9 mouse cellular contexts compared by ENCODE assay signal in the genomic region with DNA sequence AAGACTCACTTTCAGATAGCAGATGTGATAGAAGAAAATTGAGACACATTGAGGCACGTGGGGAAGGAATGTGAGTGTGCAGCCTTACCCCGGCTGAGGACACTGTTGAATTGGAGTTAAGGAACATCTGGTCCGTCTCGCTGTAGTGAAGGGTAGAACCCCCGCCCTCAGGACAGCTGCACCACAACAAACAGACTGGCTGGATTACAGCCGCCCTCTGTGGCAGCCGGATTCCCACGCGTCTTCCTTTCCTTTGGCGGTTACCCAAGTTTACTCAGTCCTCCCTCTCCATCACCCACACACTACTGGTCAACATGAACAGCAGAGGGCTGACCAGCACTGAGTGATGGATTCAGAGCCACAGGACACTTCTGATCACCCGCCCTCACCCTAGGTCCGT.
DNase-seq lines count a peak whose midpoint lies in the region; ATAC-seq and TF ChIP-seq lines count a peak whose summit lies in the region.
"Had no signal": no experiment of that assay in that cellular context is flagged by ENCODE, and none has a peak within 500 bp of the region (broad histone marks: within the 10 kb centered on the region; RNA-seq: fewer than 3 reads in every experiment).

No protein-coding gene starts in this region.

- no peak overlapping the region for H3K9ac ChIP-seq in kidney, embryonic 15.5 days
- H3K9ac ChIP-seq in hindbrain, postnatal 0 days (replicated peaks; ENCODE audit: low read length) = no peak overlapping the region
- H3K9ac ChIP-seq: forebrain, embryonic 12.5 days had no signal

- TF ChIP-seq CTCF in hindbrain, postnatal 0 days (IDR thresholded peaks at IDR 0.05; ENCODE audit: low read depth) = no peak

- H3K4me2 ChIP-seq in kidney, embryonic 15.5 days = no peak overlapping the region
- H3K4me2 ChIP-seq in hindbrain, postnatal 0 days (ENCODE audit: low read depth, low read length) = no peak overlapping the region
- H3K4me2 ChIP-seq: forebrain, embryonic 12.5 days had no signal

- no peaks in the 10 kb centered on the region for H3K27me3 ChIP-seq in kidney, embryonic 15.5 days
- no peaks in the 10 kb centered on the region for H3K27me3 ChIP-seq in hindbrain, postnatal 0 days (ENCODE audit: insufficient read depth, low read length)
- H3K27me3 ChIP-seq: forebrain, embryonic 12.5 days had no signal

- H3K4me1 ChIP-seq in kidney, embryonic 15.5 days = peaks cover 3% of the 10 kb centered on the region; the same call in 1 of the 2 replicates
- H3K4me1 ChIP-seq in hindbrain, postnatal 0 days (ENCODE audit: insufficient read depth, low read length) = no peaks in the 10 kb centered on the region
- H3K4me1 ChIP-seq: forebrain, embryonic 12.5 days had no signal

- H3K9me3 ChIP-seq in kidney, embryonic 15.5 days (replicated peaks) = no peaks in the 10 kb centered on the region
- H3K9me3 ChIP-seq in hindbrain, postnatal 0 days (ENCODE audit: low read length) = no peaks in the 10 kb centered on the region
- H3K9me3 ChIP-seq: forebrain, embryonic 12.5 days had no signal

- H3K27ac ChIP-seq in kidney, embryonic 15.5 days = no peak overlapping the region
- no peak overlapping the region for H3K27ac ChIP-seq in hindbrain, postnatal 0 days
- H3K27ac ChIP-seq: forebrain, embryonic 12.5 days had no signal

- intact Hi-C loops in gastrocnemius, postnatal 14 days (cut with DNase I; ENCODE audit: low total_unique reads) = no loop called here

- 47% methylated on average over 12 of the region's 12 CpGs for WGBS in kidney, embryonic 15.5 days
- WGBS in hindbrain, postnatal 0 days = 76% methylated on average over 12 of the region's 12 CpGs

- peak; percentile 96 for ATAC-seq in kidney, embryonic 15.5 days (replicated peaks; ENCODE audit: low FRiP score)
- no peak for ATAC-seq in granulocyte monocyte progenitor cell, adult 5-6 weeks (replicated peaks; ENCODE audit: poor library complexity, severe bottlenecking)
- ATAC-seq in hindbrain, postnatal 0 days = no peak

- peak; percentile 35 for DNase-seq in kidney, adult 11 months
- DNase-seq in kidney, adult 18-20 months = no peak
- peak; percentile 59 for DNase-seq in gastrocnemius, postnatal 14 days
- DNase-seq in lung, postnatal 4 days = peak; percentile 34 to 85
- DNase-seq in retina, embryonic 14.5 days (ENCODE audit: low spot score) = no peak
- no peak for DNase-seq in hindbrain, postnatal 0 days (ENCODE audit: low spot score)

- no peak overlapping the region for H3K4me3 ChIP-seq in kidney, embryonic 15.5 days (replicated peaks)
- H3K4me3 ChIP-seq in hindbrain, postnatal 0 days (ENCODE audit: low read length) = no peak overlapping the region
- H3K4me3 ChIP-seq: forebrain, embryonic 12.5 days had no signal

- no peaks in the 10 kb centered on the region for H3K36me3 ChIP-seq in kidney, embryonic 15.5 days
- no peaks in the 10 kb centered on the region for H3K36me3 ChIP-seq in hindbrain, postnatal 0 days (ENCODE audit: insufficient read depth, low read length)
- H3K36me3 ChIP-seq: forebrain, embryonic 12.5 days had no signal

Comparison
In these comparisons a context has a peak if more than half of its experiments do, and no peak if none do; other contexts are left out.
1. DNase-seq: peak in kidney, adult 11 months (single experiment), gastrocnemius, postnatal 14 days (single experiment) and lung, postnatal 4 days (2 of 2); none in kidney, adult 18-20 months (single experiment), retina, embryonic 14.5 days (single experiment) and hindbrain, postnatal 0 days (single experiment).